Mouse (Mus musculus): ENCODE data around the gene Lcn9. TPM values are rescaled to one million over a fixed set of nuclear protein-coding genes. Genes with fewer than 3 reads are reported as not detected.
"Not testable (repeated sequence)": the region's sequence is repeated elsewhere in the genome, so short reads cannot be mapped to it uniquely, and the experiment has no call there.

Lcn9 gene
- total RNA-seq (2014; fragmentation: Nextera tagmentation) (not detected in 2 replicates), total RNA-seq (2017) (not detected in 2 replicates)

DNA sequence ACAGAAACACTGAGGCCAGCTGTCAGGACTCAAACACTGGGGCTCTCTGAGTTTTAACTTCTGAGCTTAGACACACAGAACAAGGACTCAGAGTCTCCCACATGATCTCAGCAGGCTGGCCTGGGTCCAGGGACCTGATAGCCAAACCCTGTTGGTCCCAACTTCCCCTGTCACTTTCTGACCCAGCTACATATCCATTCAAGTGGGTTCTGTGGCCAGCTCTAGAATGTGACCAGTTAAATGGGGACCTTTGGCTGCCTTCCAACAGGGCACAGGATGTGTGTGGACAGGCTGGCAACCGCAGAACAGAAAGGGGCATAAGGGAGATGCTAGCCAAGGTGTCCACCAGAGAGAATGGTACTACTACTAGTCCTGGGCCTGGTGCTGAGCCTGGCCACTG, at the start of gene Lcn9:
Gene Lcn9, plus strand, starts transcription at position 348 of the 400 bp plus-strand sequence.
- no peak for ATAC-seq (replicated peaks; ENCODE audit: low FRiP score, low TSS enrichment, poor library complexity, severe bottlenecking)

DNA sequence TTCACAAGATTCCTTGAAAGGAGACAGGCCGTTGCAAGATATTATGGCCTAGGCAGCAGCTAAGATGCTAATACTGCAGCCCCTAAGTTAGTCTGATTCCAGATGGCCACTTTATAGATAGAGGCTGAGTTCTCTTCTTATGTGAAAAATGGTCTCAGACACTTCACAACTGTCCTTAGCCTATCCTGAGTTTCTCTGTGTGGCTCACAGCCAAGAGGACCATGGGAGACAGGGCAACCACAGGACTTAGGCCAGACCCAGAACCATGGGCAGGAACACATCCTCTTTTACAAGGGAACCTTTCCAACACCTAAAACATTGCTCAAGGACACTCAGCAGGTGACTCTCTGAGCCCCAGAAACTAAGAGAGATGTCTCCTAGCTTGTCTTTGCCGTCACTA, 49.4 kb upstream of the Lcn9 start:
- no peak for ATAC-seq (replicated peaks; ENCODE audit: low FRiP score, low TSS enrichment, poor library complexity, severe bottlenecking)

- no peak for ATAC-seq (replicated peaks; ENCODE audit: low FRiP score, low TSS enrichment, poor library complexity, severe bottlenecking)
These were observed 48.3 kb upstream of the Lcn9 start for GRCm38 (mm10) chr2:25774640-25775039.

DNA sequence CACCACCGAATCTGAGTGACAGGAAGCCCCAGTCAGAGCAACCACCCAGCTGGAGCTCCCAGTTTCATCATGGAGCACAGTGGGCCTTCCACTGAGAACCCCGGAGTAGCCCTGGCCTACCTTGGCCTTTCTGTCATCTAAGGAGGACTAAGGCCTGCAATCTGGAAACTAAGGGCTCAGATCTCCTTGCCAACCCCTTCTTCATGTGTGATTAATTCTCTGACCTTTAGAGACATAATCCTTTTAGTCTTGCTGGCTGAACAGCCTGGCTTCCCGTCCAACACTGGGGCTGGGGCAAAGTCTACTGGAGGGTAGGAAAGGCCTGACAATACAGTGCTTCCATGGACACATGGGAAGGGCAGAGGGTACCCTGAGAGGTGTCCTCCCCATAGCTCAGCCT, 47.0 kb upstream of the Lcn9 start:
- ATAC-seq (replicated peaks; ENCODE audit: low FRiP score, low TSS enrichment, poor library complexity, severe bottlenecking): no peak

- no peak for ATAC-seq (replicated peaks; ENCODE audit: low FRiP score, low TSS enrichment, poor library complexity, severe bottlenecking)
These were observed 46.2 kb upstream of the Lcn9 start, which contains the start of gene Lcn11 for GRCm38 (mm10) chr2:25776717-25777116. Gene Lcn11 (plus strand): TSS chr2:25777017.

DNA sequence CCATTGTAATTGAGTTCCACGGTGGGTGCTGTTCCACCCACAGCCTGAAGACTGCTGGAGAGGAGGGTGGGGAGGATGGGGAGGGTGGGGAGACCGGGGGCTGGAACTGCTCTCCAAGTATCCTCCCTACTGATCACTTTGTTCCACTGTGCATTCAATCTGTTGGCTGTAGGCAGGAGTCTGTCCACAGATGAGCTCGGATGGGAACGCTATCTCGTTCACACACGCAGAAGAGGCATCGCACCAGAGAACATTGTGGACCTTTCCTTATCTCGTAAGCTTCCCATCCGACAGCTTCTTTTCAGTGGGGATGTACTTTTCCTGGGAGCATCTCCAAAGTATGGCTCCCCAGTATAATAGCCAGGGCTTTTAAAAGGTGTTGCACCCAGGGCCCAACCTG, 43.9 kb upstream of the Lcn9 start:
- ATAC-seq (replicated peaks; ENCODE audit: low FRiP score, low TSS enrichment, poor library complexity, severe bottlenecking): no peak

GRCm38 (mm10) chr2:25780921-25781320, 42.0 kb upstream of the Lcn9 start:
- no peak for ATAC-seq (replicated peaks; ENCODE audit: low FRiP score, low TSS enrichment, poor library complexity, severe bottlenecking)

- no peak for ATAC-seq (replicated peaks; ENCODE audit: low FRiP score, low TSS enrichment, poor library complexity, severe bottlenecking)
These were observed 41.0 kb upstream of the Lcn9 start, which contains the start of gene Gm13539 for GRCm38 (mm10) chr2:25781957-25782356. Gene Gm13539 (plus strand): TSS chr2:25782257.

DNA sequence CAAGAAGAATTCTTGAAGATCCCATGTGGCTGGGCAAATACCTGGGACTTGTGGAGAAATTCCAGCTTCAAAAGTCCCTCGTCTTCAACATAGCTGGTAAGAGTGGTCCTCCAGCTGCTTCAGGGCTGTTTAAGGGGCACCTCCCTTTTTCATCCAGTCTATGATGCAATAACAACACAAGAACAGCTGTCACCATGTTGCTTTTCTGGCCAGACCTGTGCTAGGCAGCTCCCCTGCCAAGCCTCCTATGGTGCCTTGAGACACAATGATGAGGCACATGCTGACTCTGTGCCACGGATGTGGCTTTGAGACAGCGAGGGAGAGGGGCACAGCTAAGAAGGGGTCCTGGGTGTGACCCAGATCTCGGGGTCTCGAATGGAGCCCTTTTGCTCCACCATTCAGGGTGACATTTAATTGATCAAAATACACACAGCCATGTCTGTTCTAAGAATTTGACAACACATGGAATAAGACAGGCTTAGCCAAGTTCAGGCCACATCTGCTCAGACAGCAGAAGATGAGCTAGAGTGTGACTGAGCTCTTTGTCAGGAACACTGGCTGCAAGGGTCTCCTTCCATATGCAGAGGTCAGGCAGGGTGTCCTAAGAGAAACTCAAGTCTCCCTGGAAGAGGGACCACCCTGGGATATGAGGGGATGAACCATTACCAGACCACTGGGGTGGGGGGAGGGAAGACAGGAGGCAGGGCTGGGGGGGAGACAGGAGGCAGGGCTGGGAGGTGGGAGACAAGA, 37.2 kb upstream of the Lcn9 start:
- no peak for ATAC-seq (replicated peaks; ENCODE audit: low FRiP score, low TSS enrichment, poor library complexity, severe bottlenecking)

DNA sequence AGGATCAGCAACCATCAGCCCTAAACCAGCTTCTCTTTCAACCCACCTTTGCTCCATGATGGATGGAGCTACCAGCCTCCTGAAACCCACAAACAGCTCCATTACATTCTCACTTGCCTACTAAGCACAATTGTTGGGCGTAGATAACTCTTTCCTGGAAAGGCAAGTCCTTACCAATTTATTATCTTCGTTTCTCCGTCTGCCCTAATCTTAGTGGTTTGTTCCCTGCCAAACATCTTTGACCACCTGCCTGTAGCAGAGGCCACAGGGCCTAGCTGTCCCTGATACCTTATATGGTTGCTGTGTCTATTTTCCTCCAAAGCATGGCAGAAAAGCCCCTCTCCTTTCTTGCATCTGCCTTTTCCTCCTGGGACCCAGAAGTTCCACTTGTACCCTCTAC, 33.9 kb upstream of the Lcn9 start:
- no peak for ATAC-seq (replicated peaks; ENCODE audit: low FRiP score, low TSS enrichment, poor library complexity, severe bottlenecking)

DNA sequence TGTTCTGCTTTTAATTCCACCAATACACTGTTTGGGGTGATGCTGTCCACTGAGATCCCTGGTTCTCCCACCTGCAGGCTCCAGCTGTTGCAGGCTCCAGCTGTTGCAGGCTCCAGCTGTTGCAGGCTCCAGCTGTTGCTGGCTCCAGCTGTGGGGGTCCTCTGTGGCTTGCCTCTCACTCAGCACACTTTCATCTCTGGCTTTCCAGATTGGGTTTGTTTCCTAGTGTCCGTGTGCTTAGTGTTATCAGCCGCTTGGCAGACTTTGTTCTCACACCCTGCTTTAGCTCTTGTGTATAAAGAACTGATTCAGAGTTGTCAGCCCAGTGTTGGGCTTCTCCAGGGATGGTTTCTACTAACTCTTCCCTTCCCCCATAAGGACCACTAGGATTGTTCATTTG, 25.3 kb upstream of the Lcn9 start:
- no peak for ATAC-seq (replicated peaks; ENCODE audit: low FRiP score, low TSS enrichment, poor library complexity, severe bottlenecking)

GRCm38 (mm10) chr2:25798065-25798464, 24.9 kb upstream of the Lcn9 start:
- no peak for ATAC-seq (replicated peaks; ENCODE audit: low FRiP score, low TSS enrichment, poor library complexity, severe bottlenecking)

GRCm38 (mm10) chr2:25811711-25812110, 11.2 kb upstream of the Lcn9 start:
- no peak for ATAC-seq (replicated peaks; ENCODE audit: low FRiP score, low TSS enrichment, poor library complexity, severe bottlenecking)

DNA sequence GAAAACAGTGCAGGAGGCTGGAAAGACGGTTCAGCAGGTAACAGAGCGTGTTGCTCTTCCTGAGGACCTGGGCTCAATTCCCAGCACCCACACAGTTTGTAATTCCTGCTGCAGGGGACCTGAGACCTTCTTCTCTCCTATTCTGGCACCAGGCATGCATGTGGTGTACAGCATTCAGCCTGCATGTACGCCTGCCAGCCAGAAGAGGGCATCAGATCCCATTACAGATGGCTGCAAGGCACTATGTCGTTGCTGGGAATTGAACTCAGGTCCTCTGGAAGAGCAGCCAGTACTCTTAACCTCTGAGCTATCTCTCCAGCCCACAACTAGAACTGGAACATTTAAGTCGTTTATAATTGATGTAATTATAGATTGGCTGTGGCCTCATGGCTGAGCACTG, 9.6 kb upstream of the Lcn9 start:
- ATAC-seq (replicated peaks; ENCODE audit: low FRiP score, low TSS enrichment, poor library complexity, severe bottlenecking): no peak

DNA sequence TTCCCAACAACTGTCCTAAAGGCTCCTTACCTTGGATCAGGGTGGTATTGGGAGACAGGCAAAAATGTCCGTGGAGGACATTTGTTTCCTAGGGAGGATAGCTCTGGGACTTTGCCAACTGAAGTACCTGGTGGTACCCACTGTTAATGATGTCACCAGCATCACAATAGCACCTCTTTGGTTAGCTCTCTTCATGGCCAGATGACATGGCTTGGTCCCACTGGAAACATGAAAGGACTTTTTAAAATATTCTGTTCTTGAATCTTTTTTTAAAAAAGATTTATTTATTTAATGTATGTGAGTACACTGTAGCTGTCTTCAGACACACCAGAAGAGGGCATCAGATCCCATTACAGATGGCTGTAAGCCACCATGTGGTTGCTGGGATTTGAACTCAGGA, 7.2 kb upstream of the Lcn9 start, which contains the start of gene Glt6d1:
Gene Glt6d1, minus strand, starts transcription at position 101 of the 400 bp plus-strand sequence.
- ATAC-seq (replicated peaks; ENCODE audit: low FRiP score, low TSS enrichment, poor library complexity, severe bottlenecking): not testable (repeated sequence)

DNA sequence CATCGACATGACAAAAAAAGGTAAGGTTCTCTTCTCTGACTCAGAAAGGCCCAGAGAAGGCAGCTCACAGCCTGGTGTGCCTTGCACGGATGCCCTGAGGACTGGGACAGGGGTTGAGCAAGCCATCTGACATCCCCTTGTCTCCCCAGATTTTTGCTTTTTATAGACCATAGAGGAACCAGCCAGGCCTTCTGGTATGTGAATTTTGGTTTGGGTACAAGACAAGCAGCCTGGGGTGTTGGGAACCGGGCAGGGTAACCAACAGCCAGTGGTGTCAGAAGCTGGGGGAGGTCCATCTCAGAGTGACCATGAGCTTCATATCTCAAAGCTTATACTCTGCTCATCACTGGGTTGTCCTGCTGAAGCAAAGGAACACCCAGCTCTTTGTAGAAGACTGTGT, 1.8 kb downstream of the Lcn9 start:
- no peak for ATAC-seq (replicated peaks; ENCODE audit: low FRiP score, low TSS enrichment, poor library complexity, severe bottlenecking)

DNA sequence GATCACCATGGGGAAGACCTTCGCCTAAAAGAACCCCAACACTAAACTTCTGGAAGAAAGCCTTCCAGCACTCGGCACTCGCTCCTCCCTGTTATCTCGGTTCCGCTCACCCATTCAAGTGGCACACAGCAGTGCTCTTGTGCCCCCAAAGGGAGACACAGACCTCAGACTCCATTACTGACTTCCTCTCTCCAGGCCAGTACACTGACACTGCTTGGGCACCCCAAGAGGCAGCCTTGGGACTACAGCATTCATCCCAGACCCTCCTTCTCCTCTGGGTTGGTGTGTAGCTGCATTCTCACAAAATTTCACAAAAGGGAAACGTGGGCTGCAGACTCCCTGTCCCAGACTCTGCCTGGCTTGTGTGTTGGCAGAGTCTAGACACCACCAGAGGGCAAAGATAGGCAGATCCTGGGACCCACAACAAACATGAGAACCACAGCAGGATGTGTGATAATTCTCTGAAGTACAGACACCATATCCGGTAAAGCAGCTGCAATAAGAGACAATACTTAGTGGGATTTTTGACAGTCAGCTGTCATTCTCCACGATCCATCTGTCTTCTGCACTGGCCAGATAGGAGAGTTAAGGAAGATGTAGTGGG, 5.5 kb downstream of the Lcn9 start:
- ATAC-seq (replicated peaks; ENCODE audit: low FRiP score, low TSS enrichment, poor library complexity, severe bottlenecking): peak; percentile 59

DNA sequence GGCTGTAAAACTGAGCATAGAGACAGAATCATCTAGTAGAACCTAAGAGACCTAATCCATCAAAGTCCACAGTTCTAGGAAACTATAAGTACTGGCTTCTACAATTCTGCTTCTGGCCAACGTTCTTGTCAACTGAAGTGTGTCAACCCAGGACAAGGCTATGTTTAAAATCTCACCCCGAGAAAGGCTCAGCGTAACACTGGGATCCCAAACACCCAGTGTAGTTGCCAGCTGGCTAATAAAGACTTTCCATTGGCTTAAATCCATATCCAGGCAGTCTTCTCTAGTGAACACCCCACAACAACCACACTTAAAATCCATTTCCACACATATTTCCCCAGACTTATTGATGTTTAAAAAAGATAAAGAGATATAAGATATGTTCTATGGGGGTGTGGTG, 7.8 kb downstream of the Lcn9 start:
- no peak for ATAC-seq (replicated peaks; ENCODE audit: low FRiP score, low TSS enrichment, poor library complexity, severe bottlenecking)

- ATAC-seq (replicated peaks; ENCODE audit: low FRiP score, low TSS enrichment, poor library complexity, severe bottlenecking): peak; percentile 86
These were observed 13.3 kb downstream of the Lcn9 start for GRCm38 (mm10) chr2:25836291-25836690.

DNA sequence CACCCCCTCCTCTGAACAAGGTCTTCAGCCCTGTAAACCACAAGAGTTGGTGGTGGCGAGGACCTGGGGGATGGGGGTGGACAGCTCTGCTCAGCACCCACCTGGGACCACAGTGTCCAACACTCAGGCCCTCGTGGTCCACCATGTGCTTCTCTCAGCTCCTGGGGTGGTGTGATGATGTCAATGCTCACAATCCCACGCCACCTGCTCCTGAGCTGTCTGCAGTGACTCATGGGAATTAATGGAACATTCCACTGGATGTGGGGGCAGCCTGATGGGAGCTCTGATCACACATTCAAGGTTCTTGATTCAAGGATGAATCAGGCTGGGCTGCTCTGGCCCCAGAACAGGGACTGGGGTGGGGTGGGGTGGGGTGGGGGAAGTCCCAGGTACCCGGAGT, 19.2 kb downstream of the Lcn9 start:
- no peak for ATAC-seq (replicated peaks; ENCODE audit: low FRiP score, low TSS enrichment, poor library complexity, severe bottlenecking)

DNA sequence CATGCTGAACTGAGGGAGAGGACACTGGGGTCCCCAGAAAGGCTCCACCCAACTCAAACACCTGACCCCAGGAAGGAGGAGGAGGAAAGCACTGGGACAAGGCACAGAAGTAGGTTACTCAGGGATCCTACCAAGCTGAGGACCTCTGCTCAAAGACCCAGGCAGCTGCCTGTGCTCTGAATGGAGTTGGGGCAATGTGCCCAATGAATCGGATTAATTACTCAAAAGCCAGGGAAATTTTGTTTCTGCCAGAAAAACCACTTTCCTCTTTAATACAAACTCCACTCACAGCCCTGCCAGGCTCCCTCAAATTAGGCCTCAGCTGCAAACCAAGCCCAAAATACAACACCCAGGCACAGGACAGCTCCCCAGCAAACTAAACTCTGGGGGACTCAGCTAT, 19.8 kb downstream of the Lcn9 start:
- no peak for ATAC-seq (replicated peaks; ENCODE audit: low FRiP score, low TSS enrichment, poor library complexity, severe bottlenecking)
